Mouse (Mus musculus): ENCODE measurements at regions not wholly inside any gene's neighbourhood (a gene's known extent, or its start where the extent isn't known, plus 50 kb on each side); places are given as distances from the start of the nearest gene placed in this dataset.

DNA sequence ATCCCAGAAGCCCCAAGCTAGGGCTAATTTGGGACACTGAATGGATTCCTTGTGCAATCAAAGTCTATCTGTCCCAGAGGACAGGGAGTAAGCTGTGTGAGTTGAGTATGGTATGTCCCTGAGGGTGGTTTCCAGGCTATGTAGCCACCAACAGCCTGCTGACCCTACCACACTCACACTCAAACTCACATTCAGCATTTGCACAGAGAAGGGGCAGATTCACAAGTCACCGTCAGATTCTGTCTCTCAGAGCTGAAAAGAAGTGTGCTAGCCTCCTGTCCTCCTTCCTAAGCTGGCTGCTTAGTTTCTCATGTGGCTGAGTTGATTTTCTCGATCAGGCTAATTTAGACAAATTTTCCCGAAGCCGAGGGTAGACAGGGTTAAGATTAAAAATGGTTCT, 248.8 kb downstream of the Enc1 start:
- Histone ChIP-seq H3K36me3 (ENCODE audit: control insufficient read depth in 1 of 2, insufficient read depth in 2 of 2, low read length in 2 of 2) (no peaks in the 10 kb centered on the region), H3K27me3 (ENCODE audit: control insufficient read depth in 1 of 2, insufficient read depth in 2 of 2, low read length in 2 of 2) (no peaks in the 10 kb centered on the region), H3K4me3 (ENCODE audit: control insufficient read depth in 1 of 2, insufficient read depth in 1 of 2, low read depth in 2 of 2, low read length in 2 of 2) (no peak overlapping the region), H3K79me2 (ENCODE audit: control insufficient read depth, insufficient read depth, low read length, poor library complexity) (no peaks in the 10 kb centered on the region), H3K27ac (ENCODE audit: control insufficient read depth, low read depth, low read length) (no peak overlapping the region), H3K9me3 (replicated peaks; ENCODE audit: insufficient read depth, low read length) (no peaks in the 10 kb centered on the region), H3K4me1 (ENCODE audit: control insufficient read depth in 1 of 2, insufficient read depth in 2 of 2, low read length in 2 of 2) (no peaks in the 10 kb centered on the region), H3K9ac (ENCODE audit: control insufficient read depth, low read depth, low read length, poor library complexity, severe bottlenecking) (no peak overlapping the region)
- DNase-seq (ENCODE audit: low read depth, low spot score), result no peak
- TF ChIP-seq POLR2AphosphoS2 (IDR thresholded peaks at IDR 0.05; ENCODE audit: low read length) (no peak), POLR2A (IDR thresholded peaks at IDR 0.05; ENCODE audit: control insufficient read depth in 1 of 2, insufficient read depth in 1 of 2, low read depth in 1 of 2, low read length in 2 of 2, poor library complexity in 1 of 2) (no peak), EP300 (IDR thresholded peaks at IDR 0.05; ENCODE audit: low read depth in 1 of 2, low read length in 2 of 2) (no peak), USF1 (IDR thresholded peaks at IDR 0.05; ENCODE audit: low read depth, low read length) (no peak), MYC (IDR thresholded peaks at IDR 0.05; ENCODE audit: low read depth, low read length) (no peak), CHD2 (IDR thresholded peaks at IDR 0.05; ENCODE audit: low read length) (no peak), MEF2A (IDR thresholded peaks at IDR 0.05; ENCODE audit: extremely low read depth, insufficient replicate concordance, low read depth, low read length, poor library complexity, severe bottlenecking) (no peak), SMC3 (IDR thresholded peaks at IDR 0.05; ENCODE audit: low read depth, low read length) (no peak), HCFC1 (IDR thresholded peaks at IDR 0.05; ENCODE audit: low read depth, low read length) (no peak), SIN3A (IDR thresholded peaks at IDR 0.05; ENCODE audit: low read length) (no peak), ZC3H11A (IDR thresholded peaks at IDR 0.05; ENCODE audit: low read depth, low read length) (no peak), ZNF384 (IDR thresholded peaks at IDR 0.05; ENCODE audit: low read depth, low read length) (no peak), RCOR1 (IDR thresholded peaks at IDR 0.05; ENCODE audit: low read depth, low read length) (no peak), ETS1 (IDR thresholded peaks at IDR 0.05; ENCODE audit: low read depth, low read length) (no peak), ZKSCAN1 (IDR thresholded peaks at IDR 0.05; ENCODE audit: low read depth, low read length) (no peak), GATA1 (IDR thresholded peaks at IDR 0.05; ENCODE audit: low read depth, low read length) (no peak), CTCF (IDR thresholded peaks at IDR 0.05 in 2 of 3, conservative IDR thresholded peaks at IDR 0.05 in 1 of 3; ENCODE audit: control insufficient read depth in 1 of 3, insufficient read depth in 1 of 3, low read depth in 2 of 3, low read length in 3 of 3, poor library complexity in 1 of 3, severe bottlenecking in 1 of 3) (no peak), ZMIZ1 (IDR thresholded peaks at IDR 0.05; ENCODE audit: low read depth, low read length) (no peak), NRF1 (IDR thresholded peaks at IDR 0.05; ENCODE audit: insufficient read depth, low read depth, low read length, poor library complexity, severe bottlenecking) (no peak)

DNA sequence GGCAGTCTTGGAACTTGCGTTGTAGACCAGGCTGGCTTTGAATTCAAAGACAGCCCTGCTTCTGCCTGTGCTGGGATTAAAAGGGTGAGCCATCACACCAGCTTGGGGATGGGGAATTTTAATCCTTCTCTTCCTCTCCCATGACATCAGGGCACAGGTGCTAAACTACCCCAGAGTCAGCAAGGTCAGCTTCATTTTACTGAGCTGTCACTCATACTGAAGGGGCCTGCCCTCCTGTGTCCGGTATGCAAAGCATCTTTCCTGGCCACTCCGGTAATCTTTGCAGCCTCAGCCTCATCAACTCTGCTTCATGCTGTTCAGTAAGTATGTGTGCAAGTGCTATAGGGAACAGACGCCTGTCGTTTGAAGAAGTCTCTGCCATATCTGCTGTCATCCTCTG, 248.1 kb downstream of the Enc1 start:
- no peaks in the 10 kb centered on the region for H3K27me3 ChIP-seq (ENCODE audit: control insufficient read depth in 1 of 2, insufficient read depth in 2 of 2, low read length in 2 of 2)

More for the DNA sequence above, 248.1 kb downstream of the Enc1 start:
- no peak for DNase-seq (ENCODE audit: low read depth, low spot score)
- Histone ChIP-seq H3K9ac (ENCODE audit: control insufficient read depth, low read depth, low read length, poor library complexity, severe bottlenecking) (no peak overlapping the region), H3K79me2 (ENCODE audit: control insufficient read depth, insufficient read depth, low read length, poor library complexity) (no peaks in the 10 kb centered on the region), H3K4me3 (ENCODE audit: control insufficient read depth in 1 of 2, insufficient read depth in 1 of 2, low read depth in 2 of 2, low read length in 2 of 2) (no peak overlapping the region), H3K36me3 (ENCODE audit: control insufficient read depth in 1 of 2, insufficient read depth in 2 of 2, low read length in 2 of 2) (no peaks in the 10 kb centered on the region), H3K9me3 (replicated peaks; ENCODE audit: insufficient read depth, low read length) (no peaks in the 10 kb centered on the region), H3K27ac (ENCODE audit: control insufficient read depth, low read depth, low read length) (no peak overlapping the region), H3K4me1 (ENCODE audit: control insufficient read depth in 1 of 2, insufficient read depth in 2 of 2, low read length in 2 of 2) (no peaks in the 10 kb centered on the region)
- TF ChIP-seq MYC (IDR thresholded peaks at IDR 0.05; ENCODE audit: low read depth, low read length), result no peak
- TF ChIP-seq RAD21 (IDR thresholded peaks at IDR 0.05; ENCODE audit: low read depth, low read length), result no peak
- TF ChIP-seq RCOR1 (IDR thresholded peaks at IDR 0.05; ENCODE audit: low read depth, low read length), result no peak
- TF ChIP-seq NRF1 (IDR thresholded peaks at IDR 0.05; ENCODE audit: insufficient read depth, low read depth, low read length, poor library complexity, severe bottlenecking), result no peak

Measured in MEL (cell line).